Mouse (Mus musculus) embryonic fibroblast, embryonic 13.5 days (primary cell): ENCODE measurements around the gene Gast. TPM values are rescaled to one million over a fixed set of nuclear protein-coding genes. Genes with fewer than 3 reads are reported as not detected.
"Not testable (repeated sequence)": the region's sequence is repeated elsewhere in the genome, so short reads cannot be mapped to it uniquely, and the experiment has no call there.

Experiments used
- H3K27ac ChIP-seq: 2 replicates; pipeline ENCODE4 v1.5.1; 2012; ENCODE audit warnings: low read length, control low read depth, inconsistent platforms; ENCODE audit not compliant: insufficient read depth
- H3K4me1 ChIP-seq: 2 replicates; pipeline ENCODE4 v1.6.1; 2011; ENCODE audit warnings: low read length; ENCODE audit not compliant: control insufficient read depth, insufficient read depth
- H3K4me3 ChIP-seq: 2 replicates; pipeline ENCODE4 v1.5.1; 2011; ENCODE audit warnings: mild to moderate bottlenecking, control low read depth, low read length; ENCODE audit not compliant: insufficient read depth
- CTCF ChIP-seq: IDR thresholded peaks from 2 replicates; pipeline ENCODE4 v1.5.1; 2011; ENCODE audit warnings: mild to moderate bottlenecking, control low read depth, low read length, moderate library complexity, borderline replicate concordance; ENCODE audit not compliant: insufficient read depth
- POLR2A ChIP-seq: IDR thresholded peaks from 2 replicates; pipeline ENCODE4 v1.6.1; 2011; ENCODE audit warnings: low read depth, mild to moderate bottlenecking, control low read depth, low read length, moderate library complexity
- polyA plus RNA-seq: library from polyadenylated mRNA; stranded (reverse); fragments of >200 nt; gene quantifications from 2 replicates; pipeline ENCODE4 v1.2.4, GENCODE M21; 2011; ENCODE audit warnings: low read depth; ENCODE audit not compliant: missing spikeins, insufficient read length

The Gast gene
- polyA plus RNA-seq, 1 experiment: not detected

GRCm38 (mm10) chr11:100307900-100308299, 26.3 kb upstream of the Gast start:
- TF ChIP-seq POLR2A (no peak), CTCF (no peak)
- no peaks in the 10 kb centered on the region; the same call in 1 of the 2 replicates for H3K4me1 ChIP-seq
- H3K27ac ChIP-seq: no peak overlapping the region
- no peak overlapping the region for H3K4me3 ChIP-seq

GRCm38 (mm10) chr11:100308672-100309071, 25.5 kb upstream of the Gast start:
- H3K4me3 ChIP-seq, H3K4me1 ChIP-seq, H3K27ac ChIP-seq: not testable (repeated sequence)

- Histone ChIP-seq H3K27ac (no peak overlapping the region), H3K4me1 (no peaks in the 10 kb centered on the region; the same call in 1 of the 2 replicates), H3K4me3 (no peak overlapping the region)
- TF ChIP-seq POLR2A (no peak), CTCF (no peak)
Measured at GRCm38 (mm10) chr11:100311656-100312055, 22.6 kb upstream of the Gast start.

GRCm38 (mm10) chr11:100312096-100312679, 22.0 kb upstream of the Gast start:
- Histone ChIP-seq H3K4me3 (no peak overlapping the region), H3K27ac (0 out of 2 replicates have a peak overlapping the region, but pooled peaks have one; percentile 42), H3K4me1 (no peaks in the 10 kb centered on the region; the same call in 1 of the 2 replicates)
- TF ChIP-seq POLR2A: no peak
- no peak for TF ChIP-seq CTCF

- H3K4me3 ChIP-seq: no peak overlapping the region
- H3K27ac ChIP-seq: no peak overlapping the region
- H3K4me1 ChIP-seq: no peaks in the 10 kb centered on the region; the same call in 1 of the 2 replicates
- no peak for TF ChIP-seq CTCF
- TF ChIP-seq POLR2A: no peak
Measured at GRCm38 (mm10) chr11:100313424-100313823, 20.8 kb upstream of the Gast start.

GRCm38 (mm10) chr11:100315439-100315838, 18.8 kb upstream of the Gast start:
- H3K4me3 ChIP-seq: no peak overlapping the region
- no peaks in the 10 kb centered on the region; the same call in 1 of the 2 replicates for H3K4me1 ChIP-seq
- no peak overlapping the region for H3K27ac ChIP-seq

GRCm38 (mm10) chr11:100317826-100318380, 16.3 kb upstream of the Gast start:
- H3K4me3 ChIP-seq: no peak overlapping the region
- H3K4me1 ChIP-seq: no peaks in the 10 kb centered on the region
- no peak overlapping the region for H3K27ac ChIP-seq
- TF ChIP-seq POLR2A: no peak
- TF ChIP-seq CTCF: no peak

More at GRCm38 (mm10) chr11:100315439-100315838, 18.8 kb upstream of the Gast start:
- TF ChIP-seq POLR2A (no peak), CTCF (no peak)

- H3K4me3 ChIP-seq: peak overlapping the region; percentile 32; the same call in 1 of the 2 replicates
- H3K27ac ChIP-seq: 0 out of 2 replicates have a peak overlapping the region, but pooled peaks have one; percentile 41
- H3K4me1 ChIP-seq: no peaks in the 10 kb centered on the region
- TF ChIP-seq POLR2A (no peak), CTCF (no peak)
Measured at GRCm38 (mm10) chr11:100318529-100319451, 15.4 kb upstream of the Gast start.

- peak within 1 kb of the TSS; percentile 76 for H3K27ac ChIP-seq
- H3K4me1 ChIP-seq: no peaks in the 10 kb centered on the region
- peak within 1 kb of the TSS; percentile 95 for H3K4me3 ChIP-seq
- TF ChIP-seq POLR2A (peak; percentile 87), CTCF (no peak)
Measured at GRCm38 (mm10) chr11:100319492-100320171, 14.6 kb upstream of the Gast start, which contains the start of gene Eif1. Gene Eif1, plus strand, starts transcription at chr11:100319885.
